Mouse (Mus musculus) mature B cell (primary cell): ENCODE results near the gene Vmn1r11.

Experiments used
- in situ Hi-C: fragments of 300-500 bp; cut with MboI; formaldehyde crosslinking; loops from 2 replicates; pipeline ENCODE4 v1.14.3; 2019

Gene Vmn1r11

GRCm38 (mm10) chr6:57133155-57133554 lies at the start of gene Vmn1r11:
Gene Vmn1r11, plus strand, starts transcription at chr6:57133455.
- in situ Hi-C loops, result no loop called here

GRCm38 (mm10) chr6:57106358-57106757 lies 26.9 kb upstream of the Vmn1r11 start:
- in situ Hi-C loops, result no loop called here

GRCm38 (mm10) chr6:57109154-57109553 lies 24.1 kb upstream of the Vmn1r11 start, which contains the start of gene Vmn1r10:
Gene Vmn1r10, plus strand, starts transcription at chr6:57109454.
- in situ Hi-C loops, result no loop called here

- in situ Hi-C loops, result no loop called here
Measured at GRCm38 (mm10) chr6:57156619-57157018, 23.4 kb downstream of the Vmn1r11 start, which contains the start of gene Vmn1r12. Gene Vmn1r12, plus strand, starts transcription at chr6:57156919.
